9 mouse cellular contexts compared by ENCODE assay signal in the genomic region with DNA sequence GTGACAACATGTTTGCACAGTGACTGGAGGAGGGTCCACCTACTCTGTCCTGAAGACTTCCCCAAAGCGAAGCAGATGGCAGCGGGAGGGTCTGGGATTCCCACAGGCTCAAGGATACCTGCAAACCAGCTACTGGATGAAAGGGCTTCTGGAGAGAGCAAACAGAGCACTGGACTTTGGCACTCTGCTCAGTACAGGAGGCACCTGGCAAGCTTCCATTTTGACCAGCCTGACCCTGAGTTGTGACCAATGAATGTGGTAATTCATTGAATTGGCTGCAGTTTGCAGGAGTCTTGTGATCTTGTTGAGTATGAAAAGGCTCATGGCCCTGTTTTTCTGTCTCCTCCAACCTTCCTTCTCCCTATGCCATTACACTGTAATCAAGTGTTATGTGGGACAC. TPM values are rescaled to one million over a fixed set of nuclear protein-coding genes. Genes with fewer than 3 reads are reported as not detected.
DNase-seq lines count a peak whose midpoint lies in the region; ATAC-seq and TF ChIP-seq lines count a peak whose summit lies in the region.
"Had no signal": no experiment of that assay in that cellular context is flagged by ENCODE, and none has a peak within 500 bp of the region (broad histone marks: within the 10 kb centered on the region; RNA-seq: fewer than 3 reads in every experiment).

No protein-coding gene starts in this region.

- H3K4me3 ChIP-seq in layer of hippocampus, adult 2 months = no peak overlapping the region
- no peak overlapping the region for H3K4me3 ChIP-seq in heart, adult 2 months
- H3K4me3 ChIP-seq in hindbrain, postnatal 0 days (ENCODE audit: low read length) = no peak overlapping the region
- H3K4me3 ChIP-seq: heart, embryonic 13.5 days had no signal

- H3K9me3 ChIP-seq in hindbrain, postnatal 0 days (ENCODE audit: low read length) = 0 out of 2 replicates have a peak, but pooled peaks cover 3% of the 10 kb centered on the region
- H3K9me3 ChIP-seq: heart, embryonic 13.5 days had no signal

- H3K9ac ChIP-seq in heart, adult 2 months (ENCODE audit: low read depth, low read length) = no peak overlapping the region
- no peak overlapping the region for H3K9ac ChIP-seq in hindbrain, postnatal 0 days (replicated peaks; ENCODE audit: low read length)
- H3K9ac ChIP-seq: heart, embryonic 13.5 days had no signal

- peaks cover 1% of the 10 kb centered on the region; the same call in 1 of the 2 replicates for H3K4me1 ChIP-seq in heart, adult 2 months (ENCODE audit: control insufficient read depth, insufficient read depth, low read length)
- no peaks in the 10 kb centered on the region for H3K4me1 ChIP-seq in hindbrain, postnatal 0 days (ENCODE audit: insufficient read depth, low read length)
- H3K4me1 ChIP-seq: heart, embryonic 13.5 days had no signal

- ATAC-seq in hindbrain, postnatal 0 days = no peak

- no peak for TF ChIP-seq POLR2A in heart, adult 2 months (IDR thresholded peaks at IDR 0.05; ENCODE audit: insufficient read depth, low read depth, low read length)

- 97% methylated on average over 2 of the region's 2 CpGs for WGBS in heart, adult 2 months
- 93% methylated on average over 2 of the region's 2 CpGs for WGBS in hindbrain, postnatal 0 days

- no peak for TF ChIP-seq CTCF in layer of hippocampus, adult 2 months (conservative IDR thresholded peaks at IDR 0.05)
- no peak for TF ChIP-seq CTCF in heart, adult 2 months (IDR thresholded peaks at IDR 0.05)
- no peak for TF ChIP-seq CTCF in hindbrain, postnatal 0 days (IDR thresholded peaks at IDR 0.05; ENCODE audit: low read depth)

- no peaks in the 10 kb centered on the region for H3K36me3 ChIP-seq in heart, adult 2 months (ENCODE audit: control insufficient read depth, insufficient read depth, low read length)
- no peaks in the 10 kb centered on the region for H3K36me3 ChIP-seq in hindbrain, postnatal 0 days (ENCODE audit: insufficient read depth, low read length)

- H3K27ac ChIP-seq in layer of hippocampus, adult 2 months = peak overlapping the region; percentile 75; the same call in 1 of the 2 replicates
- no peak overlapping the region for H3K27ac ChIP-seq in heart, adult 2 months
- H3K27ac ChIP-seq in hindbrain, postnatal 0 days = no peak overlapping the region
- H3K27ac ChIP-seq: heart, embryonic 13.5 days had no signal

- TF ChIP-seq EP300 in heart, adult 2 months (IDR thresholded peaks at IDR 0.05; ENCODE audit: insufficient read depth, low read depth, low read length) = no peak

- DNase-seq in left cerebral cortex, adult 11 months (ENCODE audit: low spot score) = peak; percentile 9
- no peak for DNase-seq in left cerebral cortex, postnatal 4 days
- DNase-seq in cerebellum, adult 9-11 months = peak; percentile 8
- DNase-seq in layer of hippocampus, adult 2 months (ENCODE audit: low spot score in 2 of 2) = peak; percentile 44 to 46
- peak; percentile 72 for DNase-seq in lung, postnatal 36 days
- DNase-seq in heart, adult 2 months = no peak
- no peak for DNase-seq in hindbrain, postnatal 0 days (ENCODE audit: low spot score)
- DNase-seq in spleen, adult 18-20 months = no peak

- no peaks in the 10 kb centered on the region for H3K79me2 ChIP-seq in heart, adult 2 months (replicated peaks; ENCODE audit: control insufficient read depth, insufficient read depth, low read length)

- intact Hi-C loops in left cerebral cortex, postnatal 4 days (cut with DNase I) = no loop called here
- intact Hi-C loops in heart, adult 2 months (cut with DNase I) = no loop called here

- H3K27me3 ChIP-seq in heart, adult 2 months (ENCODE audit: control insufficient read depth, insufficient read depth, low read length) = no peaks in the 10 kb centered on the region
- no peaks in the 10 kb centered on the region for H3K27me3 ChIP-seq in hindbrain, postnatal 0 days (ENCODE audit: insufficient read depth, low read length)

- H3K4me2 ChIP-seq in hindbrain, postnatal 0 days (ENCODE audit: low read depth, low read length) = no peak overlapping the region
- H3K4me2 ChIP-seq: heart, embryonic 13.5 days had no signal

RNA-seq across cellular contexts. Expression of a gene that starts 32.2 kb away (rescaled TPM):
- 1 to 10 TPM; 2.3 to 2.9 TPM for total RNA-seq in left cerebral cortex, postnatal 4 days (2021)
- 10 to 100 TPM; 15.3 to 16.8 TPM for total RNA-seq in layer of hippocampus, adult 2 months (2021)
- 1 to 10 TPM; 1.8 to 2.4 TPM for total RNA-seq in heart, adult 2 months (2021)
- polyA plus RNA-seq in heart, adult 2 months (2012; rRNA removed) = 2.0 and 2.5 TPM in 2 replicates
- 1.2 and 2.8 TPM in 2 replicates for total RNA-seq in hindbrain, postnatal 0 days (2014; rRNA removed)
- 1.8 and 2.1 TPM in 2 replicates for polyA plus RNA-seq in hindbrain, postnatal 0 days (2015; fragmentation: Nextera tagmentation; extraction: Ambion mirVana)

Comparison
In these comparisons a context has a peak if more than half of its experiments do, and no peak if none do; other contexts are left out.
1. DNase-seq: peak in left cerebral cortex, adult 11 months (single experiment), cerebellum, adult 9-11 months (single experiment), layer of hippocampus, adult 2 months (2 of 2) and lung, postnatal 36 days (single experiment); none in left cerebral cortex, postnatal 4 days (single experiment), heart, adult 2 months (0 of 2), hindbrain, postnatal 0 days (single experiment) and spleen, adult 18-20 months (0 of 2).